ENCODE assay signal across 20 mouse cellular contexts in the genomic region with DNA sequence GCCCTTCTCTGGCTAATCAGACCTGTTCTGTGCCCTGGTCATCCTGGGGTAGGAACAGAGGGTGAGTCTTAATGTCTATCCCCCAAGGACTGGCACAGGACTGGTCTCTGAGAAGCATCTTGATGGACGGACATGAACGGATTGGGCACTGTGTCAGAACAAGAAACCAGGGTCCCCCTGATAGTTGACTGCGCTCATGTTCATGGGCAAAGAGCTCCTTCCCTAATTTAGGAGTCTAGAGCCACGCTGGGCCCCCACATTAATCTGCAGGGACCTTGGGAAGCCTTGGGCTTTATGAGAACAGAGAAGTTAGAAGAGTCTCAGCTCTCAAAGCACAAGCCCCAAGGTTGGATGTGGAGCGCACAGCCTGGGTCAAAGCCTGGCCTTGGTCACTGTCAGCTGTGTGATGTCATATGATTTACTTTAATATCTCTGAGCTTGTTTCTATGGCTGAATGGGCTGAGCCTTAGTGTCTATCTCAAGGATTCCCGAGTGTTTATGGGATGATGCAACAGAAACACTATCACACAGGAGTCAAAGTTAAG. TPM values are rescaled to one million over a fixed set of nuclear protein-coding genes. Genes with fewer than 3 reads are reported as not detected.
DNase-seq lines count a peak whose midpoint lies in the region; TF ChIP-seq lines count a peak whose summit lies in the region.
"Had no signal": no experiment of that assay in that cellular context is flagged by ENCODE, and none has a peak within 500 bp of the region (broad histone marks: within the 10 kb centered on the region; RNA-seq: fewer than 3 reads in every experiment).

No protein-coding gene starts in this region.

- intact Hi-C loops in left cerebral cortex, adult 2 months (cut with DNase I), result no loop called here

- TF ChIP-seq CTCF in left cerebral cortex, adult 2 months (IDR thresholded peaks at IDR 0.05), result no peak

- no peaks in the 10 kb centered on the region for H3K36me3 ChIP-seq in macrophage (ENCODE audit: inconsistent target)
- H3K36me3 ChIP-seq: embryonic facial prominence, embryonic 12.5 days; G1E; heart, embryonic 13.5 days; hindbrain, embryonic 12.5 days had no signal

- WGBS in macrophage (ENCODE audit: missing documents), result 90% methylated on average over 6 of the region's 6 CpGs

- peak overlapping the region; percentile 46 for H3K27ac ChIP-seq in macrophage
- H3K27ac ChIP-seq in left cerebral cortex, adult 2 months, result no peak overlapping the region
- H3K27ac ChIP-seq: embryonic facial prominence, embryonic 12.5 days; forebrain, embryonic 13.5 days; gastrocnemius, adult 2 months; heart, embryonic 13.5 days; hindbrain, embryonic 12.5 days had no signal

- no peaks in the 10 kb centered on the region for H3K79me2 ChIP-seq in macrophage (ENCODE audit: inconsistent target)

- peak; percentile 88 to 94 for DNase-seq in adrenal gland, adult (ENCODE audit: inconsistent age in 2 of 2, low spot score in 1 of 2)
- DNase-seq in adrenal gland, postnatal 4 days (ENCODE audit: low spot score in 2 of 2), result no peak
- peak; percentile 86 for DNase-seq in adrenal gland, adult 2 months
- DNase-seq in adrenal gland, postnatal 25 days, result peak; percentile 47
- DNase-seq in layer of hippocampus, postnatal 25 days (ENCODE audit: extremely low spot score in 1 of 2, low spot score in 1 of 2), result no peak
- no peak for DNase-seq in left cerebral cortex, adult 2 months (ENCODE audit: extremely low spot score in 1 of 2, low spot score in 2 of 2)
- DNase-seq: B cell, adult 2 months; cerebellum, adult 11-12 months; cerebellum, adult 9-10 months; cerebellum, postnatal 25 days; forebrain, postnatal 0 days; gastrocnemius, adult 2 months; gastrocnemius, postnatal 25 days; heart, postnatal 4 days had no signal

- H3K4me3 ChIP-seq in macrophage (ENCODE audit: inconsistent target), result no peak overlapping the region
- H3K4me3 ChIP-seq in left cerebral cortex, adult 2 months, result no peak overlapping the region
- H3K4me3 ChIP-seq: embryonic facial prominence, embryonic 12.5 days; forebrain, embryonic 13.5 days; gastrocnemius, adult 2 months; heart, embryonic 13.5 days; hindbrain, embryonic 12.5 days had no signal

RNA-seq across cellular contexts. Expression of a gene that starts 20.6 kb away (rescaled TPM):
- total RNA-seq in adrenal gland, postnatal 4 days (2021), result 10 to 100 TPM; 31.3 to 35.1 TPM
- total RNA-seq in adrenal gland, adult 2 months (2021), result 10 to 100 TPM; 30.3 to 54.0 TPM
- polyA plus RNA-seq in adrenal gland, adult 2 months (2012; rRNA removed), result 63.3 and 63.8 TPM in 2 replicates
- total RNA-seq in adrenal gland, postnatal 25 days (2021), result 48.1 and 48.6 TPM in 2 replicates
- 10 to 100 TPM in 12 of 26 experiments, 1 to 10 TPM in 14; 2.3 to 61.6 (median 9.1) TPM for total RNA-seq in macrophage (2018; cell fraction: chromatin; rRNA removed)
- 10 to 100 TPM in 12 of 26 experiments, 1 to 10 TPM in 14; 2.9 to 35.1 (median 6.4) TPM for total RNA-seq in macrophage (2018; cell fraction: cytosol; rRNA removed)
- total RNA-seq in macrophage (2018; cell fraction: nucleus; rRNA removed), result 10 to 100 TPM in 15 of 26 experiments, 1 to 10 TPM in 11; 5.4 to 78.2 (median 13.6) TPM
- 10.0 to 24.1 TPM (median 11.9 TPM) in 3 replicates for polyA plus RNA-seq in macrophage (2018)
- 10 to 100 TPM; 28.9 to 33.6 TPM for total RNA-seq in layer of hippocampus, postnatal 25 days (2021)
- total RNA-seq in left cerebral cortex, adult 2 months (2021), result 10 to 100 TPM; 32.7 to 41.7 TPM
- polyA plus RNA-seq: G1E had no signal

RNA-seq across cellular contexts. Expression of a gene that starts 55.7 kb away (rescaled TPM):
- total RNA-seq in adrenal gland, postnatal 4 days (2021), result 10 to 100 TPM; 26.4 to 27.6 TPM
- 10 to 100 TPM; 24.4 to 47.8 TPM for total RNA-seq in adrenal gland, adult 2 months (2021)
- polyA plus RNA-seq in adrenal gland, adult 2 months (2012; rRNA removed), result 86.9 and 119 TPM in 2 replicates
- total RNA-seq in adrenal gland, postnatal 25 days (2021), result 22.2 and 27.6 TPM in 2 replicates
- total RNA-seq in macrophage (2018; cell fraction: chromatin; rRNA removed), result 100 to 1,000 TPM in 11 of 26 experiments, 10 to 100 TPM in 14, 1 to 10 TPM in 1; 8.5 to 192 (median 76.8) TPM
- 100 to 1,000 TPM; 185 to 377 (median 258) TPM for total RNA-seq in macrophage (2018; cell fraction: cytosol; rRNA removed)
- total RNA-seq in macrophage (2018; cell fraction: nucleus; rRNA removed), result 100 to 1,000 TPM in 19 of 26 experiments, 10 to 100 TPM in 7; 29.5 to 228 (median 114) TPM
- 139 to 428 TPM (median 314 TPM) in 3 replicates for polyA plus RNA-seq in macrophage (2018)
- total RNA-seq in layer of hippocampus, postnatal 25 days (2021), result 100 to 1,000 TPM; 387 to 409 TPM
- 100 to 1,000 TPM; 429 to 434 TPM for total RNA-seq in left cerebral cortex, adult 2 months (2021)

RNA-seq across cellular contexts. Expression of a gene that starts 56.3 kb away (rescaled TPM):
- 100 to 1,000 TPM; 927 to 955 TPM for total RNA-seq in adrenal gland, postnatal 4 days (2021)
- 100 to 1,000 TPM; 376 to 618 TPM for total RNA-seq in adrenal gland, adult 2 months (2021)
- 500 and 520 TPM in 2 replicates for polyA plus RNA-seq in adrenal gland, adult 2 months (2012; rRNA removed)
- total RNA-seq in adrenal gland, postnatal 25 days (2021), result 485 and 642 TPM in 2 replicates
- total RNA-seq in macrophage (2018; cell fraction: chromatin; rRNA removed), result 100 to 1,000 TPM in 24 of 26 experiments, 10 to 100 TPM in 2; 70.8 to 495 (median 240) TPM
- 100 to 1,000 TPM; 413 to 862 (median 571) TPM for total RNA-seq in macrophage (2018; cell fraction: cytosol; rRNA removed)
- total RNA-seq in macrophage (2018; cell fraction: nucleus; rRNA removed), result 100 to 1,000 TPM; 139 to 883 (median 221) TPM
- 633 to 940 TPM (median 770 TPM) in 3 replicates for polyA plus RNA-seq in macrophage (2018)
- total RNA-seq in layer of hippocampus, postnatal 25 days (2021), result 100 to 1,000 TPM; 494 to 606 TPM
- total RNA-seq in left cerebral cortex, adult 2 months (2021), result 100 to 1,000 TPM; 439 to 468 TPM

Comparison
In these comparisons a context has a peak if more than half of its experiments do, and no peak if none do; other contexts are left out.
1. DNase-seq: peak in adrenal gland, adult (2 of 2), adrenal gland, adult 2 months (single experiment) and adrenal gland, postnatal 25 days (single experiment); none in adrenal gland, postnatal 4 days (0 of 2), layer of hippocampus, postnatal 25 days (0 of 2) and left cerebral cortex, adult 2 months (0 of 2).
2. RNA of a gene that starts 55.7 kb away (total RNA-seq): 429 to 434 TPM in left cerebral cortex, adult 2 months and 387 to 409 TPM in layer of hippocampus, postnatal 25 days; 24.4 to 47.8 TPM in adrenal gland, adult 2 months, 26.4 to 27.6 TPM in adrenal gland, postnatal 4 days and 22.2 to 27.6 TPM in adrenal gland, postnatal 25 days; every median in the first group is over 4 times any median in the second.